Mouse (Mus musculus) urinary bladder, postnatal 14 days (tissue): ENCODE results near the gene Trim80.
"Not testable (repeated sequence)": the region's sequence is repeated elsewhere in the genome, so short reads cannot be mapped to it uniquely, and the experiment has no call there.

Source experiments
- DNase-seq: peaks from one replicate; pipeline ENCODE4 v3.0.0; 2021; ENCODE audit warnings: low spot score

Gene Trim80

GRCm38 (mm10) chr11:115429307-115429706, 11.0 kb upstream of the Trim80 start:
- DNase-seq: no peak

- no peak for DNase-seq
These were observed 9.8 kb upstream of the Trim80 start for GRCm38 (mm10) chr11:115430561-115430960.

GRCm38 (mm10) chr11:115432814-115433213, 7.5 kb upstream of the Trim80 start:
- no peak for DNase-seq

GRCm38 (mm10) chr11:115433342-115433741, 7.0 kb upstream of the Trim80 start:
- no peak for DNase-seq

- DNase-seq: peak; percentile 17
These were observed 4.6 kb upstream of the Trim80 start for GRCm38 (mm10) chr11:115435596-115436337.

GRCm38 (mm10) chr11:115437571-115438122, 2.7 kb upstream of the Trim80 start:
- no peak for DNase-seq

- DNase-seq: no peak
These were observed 1.0 kb upstream of the Trim80 start for GRCm38 (mm10) chr11:115439326-115439725.

GRCm38 (mm10) chr11:115441417-115441816, 1.1 kb downstream of the Trim80 start:
- no peak for DNase-seq

GRCm38 (mm10) chr11:115446906-115447305, 6.6 kb downstream of the Trim80 start:
- DNase-seq: no peak

- DNase-seq: no peak
These were observed 7.1 kb downstream of the Trim80 start for GRCm38 (mm10) chr11:115447321-115447885.

GRCm38 (mm10) chr11:115448075-115448474, 7.7 kb downstream of the Trim80 start:
- no peak for DNase-seq

GRCm38 (mm10) chr11:115448998-115449397, 8.7 kb downstream of the Trim80 start:
- DNase-seq: no peak

- no peak for DNase-seq
These were observed 9.8 kb downstream of the Trim80 start for GRCm38 (mm10) chr11:115450176-115450575.

- no peak for DNase-seq
These were observed 11.5 kb downstream of the Trim80 start for GRCm38 (mm10) chr11:115451781-115452241.

- no peak for DNase-seq
These were observed 12.0 kb downstream of the Trim80 start for GRCm38 (mm10) chr11:115452281-115452860.

GRCm38 (mm10) chr11:115453306-115453705, 13.0 kb downstream of the Trim80 start:
- no peak for DNase-seq

GRCm38 (mm10) chr11:115454822-115455221, 14.5 kb downstream of the Trim80 start:
- not testable (repeated sequence) for DNase-seq

- no peak for DNase-seq
These were observed 15.3 kb downstream of the Trim80 start for GRCm38 (mm10) chr11:115455619-115456018.

GRCm38 (mm10) chr11:115456182-115456581, 15.8 kb downstream of the Trim80 start:
- no peak for DNase-seq

- no peak for DNase-seq
These were observed 17.1 kb downstream of the Trim80 start for GRCm38 (mm10) chr11:115457405-115457804.

- DNase-seq: no peak
These were observed 20.6 kb downstream of the Trim80 start for GRCm38 (mm10) chr11:115460976-115461375.

GRCm38 (mm10) chr11:115461846-115462242, 21.5 kb downstream of the Trim80 start:
- DNase-seq: no peak
